Mouse (Mus musculus): ENCODE results near the gene Mrpl49. TPM values are rescaled to one million over a fixed set of nuclear protein-coding genes. Genes with fewer than 3 reads are reported as not detected.
A peak's percentile ranks its signal among the peaks of the same experiment; 100 is the strongest.
"Not testable (repeated sequence)": the region's sequence is repeated elsewhere in the genome, so short reads cannot be mapped to it uniquely, and the experiment has no call there.

The Mrpl49 gene
- polyA plus RNA-seq, 1 experiment, result 25.7 TPM

DNA sequence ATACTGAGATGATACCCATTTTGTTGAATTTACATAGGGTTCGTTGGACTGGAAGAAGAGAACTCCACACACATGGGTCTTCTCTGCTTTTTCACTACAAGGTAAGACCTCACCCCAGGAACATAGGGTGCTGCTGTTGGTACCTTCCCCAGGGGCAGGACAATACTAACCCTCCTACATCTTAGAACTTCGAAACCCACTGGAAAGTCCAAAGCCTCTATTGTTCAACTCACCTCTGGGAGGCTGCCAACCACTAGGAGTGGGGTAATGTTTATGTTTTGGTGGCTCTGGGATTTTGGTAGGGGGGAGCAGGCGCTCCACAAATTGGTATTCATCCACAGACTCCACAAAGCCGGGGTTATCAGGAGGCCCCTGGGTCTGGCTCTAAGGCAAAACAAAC lies 889 bp downstream of the Mrpl49 start:
- Histone ChIP-seq H3K4me3 (ENCODE audit: insufficient read depth, low read length) (peak overlapping the region; percentile 87), H3K4me1 (ENCODE audit: control insufficient read depth, insufficient read depth, low read length) (peaks cover 4% of the 10 kb centered on the region; the same call in 1 of the 2 replicates), H3K27ac (ENCODE audit: insufficient read depth, low read length) (no peak overlapping the region)
- TF ChIP-seq POLR2A (IDR thresholded peaks at IDR 0.05; ENCODE audit: low read depth, low read length), result no peak
- no peak for TF ChIP-seq CTCF (IDR thresholded peaks at IDR 0.05; ENCODE audit: borderline replicate concordance, insufficient read depth, low read length)

DNA sequence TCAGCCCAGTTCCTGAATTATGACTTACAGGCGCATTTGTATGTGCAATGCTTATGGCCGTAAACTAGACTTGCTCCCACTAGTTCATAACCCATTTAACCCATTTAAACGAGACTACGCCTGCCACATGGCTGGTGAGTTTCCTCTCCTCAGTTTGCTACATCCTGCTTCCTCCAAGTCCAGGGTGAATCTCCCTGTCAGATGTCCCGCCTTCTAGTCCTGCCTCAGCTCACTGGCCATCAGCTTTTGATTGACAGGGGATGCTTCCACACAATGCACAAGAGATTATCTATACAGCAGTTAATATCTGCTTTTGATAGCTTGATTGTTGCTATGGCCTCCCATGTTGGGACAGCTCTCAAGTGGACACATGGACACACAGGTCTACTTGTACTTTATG lies 3.3 kb downstream of the Mrpl49 start:
- TF ChIP-seq CTCF (IDR thresholded peaks at IDR 0.05; ENCODE audit: borderline replicate concordance, insufficient read depth, low read length) (no peak), POLR2A (IDR thresholded peaks at IDR 0.05; ENCODE audit: low read depth, low read length) (no peak)
- no peak overlapping the region for H3K27ac ChIP-seq (ENCODE audit: insufficient read depth, low read length)
- H3K4me1 ChIP-seq (ENCODE audit: control insufficient read depth, insufficient read depth, low read length), result peaks cover 4% of the 10 kb centered on the region; the same call in 1 of the 2 replicates
- H3K4me3 ChIP-seq (ENCODE audit: insufficient read depth, low read length), result no peak overlapping the region

DNA sequence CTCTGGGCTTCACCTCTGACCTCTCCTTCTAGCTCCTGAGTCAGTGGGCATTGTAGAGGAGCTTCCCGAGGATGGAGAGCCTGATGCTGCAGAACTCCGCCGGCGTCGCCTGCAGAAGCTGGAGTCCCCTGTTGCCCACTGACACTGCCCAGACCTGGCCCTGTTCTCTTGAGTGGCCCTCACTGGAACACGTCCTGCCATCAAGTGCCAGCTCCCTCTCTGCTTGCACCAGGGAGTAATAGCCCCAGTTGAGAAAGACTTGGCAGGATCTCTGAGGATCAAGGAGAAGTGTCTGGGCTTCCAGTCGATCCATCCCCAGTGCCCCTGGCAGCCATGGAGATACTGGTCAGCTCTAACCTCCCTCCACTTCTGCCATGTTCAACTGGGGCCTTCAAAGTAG lies 5.1 kb downstream of the Mrpl49 start:
- H3K27ac ChIP-seq (ENCODE audit: insufficient read depth, low read length), result no peak overlapping the region
- no peak overlapping the region for H3K4me3 ChIP-seq (ENCODE audit: insufficient read depth, low read length)
- no peaks in the 10 kb centered on the region for H3K4me1 ChIP-seq (ENCODE audit: control insufficient read depth, insufficient read depth, low read length)

DNA sequence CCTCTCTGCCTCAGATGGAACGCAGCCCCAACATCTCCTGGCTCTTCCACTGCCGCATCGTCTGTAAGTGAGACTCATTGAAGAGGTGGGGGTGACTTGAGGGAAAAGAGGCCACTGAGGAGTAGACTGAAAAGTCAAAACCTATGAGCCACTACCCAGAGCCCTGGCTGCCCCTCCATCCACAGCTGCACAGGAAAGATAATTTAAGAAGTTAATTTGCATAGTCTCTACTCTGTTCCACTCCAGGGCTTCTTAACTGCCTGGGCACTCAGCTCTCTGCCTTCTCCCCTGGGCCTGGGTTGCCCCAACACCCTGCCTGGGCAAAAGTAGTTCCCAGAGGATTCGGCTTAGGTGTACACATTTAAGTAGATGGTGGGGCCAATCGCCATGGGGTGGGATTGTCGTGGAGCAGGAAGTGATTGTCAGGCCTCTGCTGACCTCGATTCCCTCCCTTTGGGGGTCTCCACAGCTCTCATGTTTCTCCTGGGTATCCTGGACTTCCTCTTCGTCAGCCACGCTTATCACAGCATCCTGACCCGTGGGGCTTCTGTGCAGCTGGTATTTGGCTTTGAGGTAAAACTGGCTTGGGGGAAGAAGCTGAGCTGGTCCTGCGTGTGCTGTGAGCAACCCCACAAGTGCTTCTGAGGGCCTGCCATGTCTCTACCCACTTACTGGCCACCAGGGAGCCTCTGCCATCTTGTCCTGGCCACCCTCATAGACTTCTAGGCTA lies 8.7 kb downstream of the Mrpl49 start:
- Histone ChIP-seq H3K4me1 (ENCODE audit: control insufficient read depth, insufficient read depth, low read length) (no peaks in the 10 kb centered on the region), H3K4me3 (ENCODE audit: insufficient read depth, low read length) (no peak overlapping the region), H3K27ac (ENCODE audit: insufficient read depth, low read length) (no peak overlapping the region)
- TF ChIP-seq CTCF (IDR thresholded peaks at IDR 0.05; ENCODE audit: borderline replicate concordance, insufficient read depth, low read length) (no peak), POLR2A (IDR thresholded peaks at IDR 0.05; ENCODE audit: low read depth, low read length) (no peak)

More for the DNA sequence above, 5.1 kb downstream of the Mrpl49 start:
- TF ChIP-seq CTCF (IDR thresholded peaks at IDR 0.05; ENCODE audit: borderline replicate concordance, insufficient read depth, low read length) (no peak), POLR2A (IDR thresholded peaks at IDR 0.05; ENCODE audit: low read depth, low read length) (0 out of 2 replicates have a peak, but pooled peaks have one; percentile 1)

DNA sequence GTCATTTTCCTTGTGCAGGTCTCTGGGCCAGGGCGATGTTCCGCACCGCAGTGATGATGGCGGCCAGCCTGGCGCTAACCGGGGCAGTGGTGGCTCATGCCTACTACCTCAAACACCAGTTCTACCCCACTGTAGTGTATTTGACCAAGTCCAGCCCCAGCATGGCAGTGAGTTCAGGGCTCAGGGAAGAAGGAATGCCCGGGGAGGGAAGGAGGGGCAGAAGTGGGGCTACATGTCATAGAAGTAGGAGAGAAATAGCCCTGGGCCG lies 9.8 kb downstream of the Mrpl49 start:
- H3K4me1 ChIP-seq (ENCODE audit: control insufficient read depth, insufficient read depth, low read length), result no peaks in the 10 kb centered on the region
- TF ChIP-seq CTCF (IDR thresholded peaks at IDR 0.05; ENCODE audit: borderline replicate concordance, insufficient read depth, low read length) (no peak), POLR2A (IDR thresholded peaks at IDR 0.05; ENCODE audit: low read depth, low read length) (no peak)
- H3K4me3 ChIP-seq (ENCODE audit: insufficient read depth, low read length), result peak overlapping the region; percentile 63
- H3K27ac ChIP-seq (ENCODE audit: insufficient read depth, low read length), result 0 out of 2 replicates have a peak overlapping the region, but pooled peaks have one; percentile 23

DNA sequence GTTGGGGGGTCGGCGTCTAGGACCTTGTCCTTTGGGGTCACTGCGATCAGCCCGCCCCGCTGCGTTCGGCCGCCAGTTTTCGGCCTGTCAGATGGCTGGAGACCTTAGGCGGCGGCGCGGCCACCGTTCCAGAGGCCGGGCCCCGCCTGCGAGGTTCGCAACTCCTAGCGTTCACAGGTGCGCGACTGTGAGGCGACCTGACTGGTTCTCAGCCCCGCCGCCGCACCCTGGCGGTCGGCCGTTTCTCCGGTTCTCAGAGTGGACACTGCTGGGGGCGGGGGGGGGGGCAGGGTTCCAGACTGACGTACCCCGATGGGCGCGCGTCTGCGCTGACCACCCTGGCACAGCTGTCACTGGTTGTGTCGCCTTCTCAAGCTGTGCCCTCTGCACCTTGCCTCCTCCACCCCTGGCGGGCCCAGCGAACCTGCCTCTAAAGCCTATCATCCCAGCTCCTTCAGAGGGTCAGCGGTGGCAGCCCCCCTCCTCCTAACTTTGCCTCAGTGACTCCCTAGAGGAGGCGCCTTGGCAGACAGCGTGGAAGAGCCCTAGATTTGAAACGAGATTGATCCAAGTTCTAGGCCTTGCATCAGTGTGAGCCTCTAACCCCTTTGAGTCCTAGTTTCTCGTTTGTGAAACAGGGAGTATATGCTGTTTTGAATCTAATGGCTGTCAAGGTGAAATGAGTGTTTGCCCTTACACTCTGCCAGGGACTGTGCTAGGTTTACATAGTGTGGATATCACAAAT lies 10.3 kb downstream of the Mrpl49 start:
- Histone ChIP-seq H3K27ac (ENCODE audit: insufficient read depth, low read length) (peak overlapping the region; percentile 96), H3K4me1 (ENCODE audit: control insufficient read depth, insufficient read depth, low read length) (no peaks in the 10 kb centered on the region), H3K4me3 (ENCODE audit: insufficient read depth, low read length) (peak overlapping the region; percentile 63)
- TF ChIP-seq CTCF (IDR thresholded peaks at IDR 0.05; ENCODE audit: borderline replicate concordance, insufficient read depth, low read length) (no peak), POLR2A (IDR thresholded peaks at IDR 0.05; ENCODE audit: low read depth, low read length) (no peak)

DNA sequence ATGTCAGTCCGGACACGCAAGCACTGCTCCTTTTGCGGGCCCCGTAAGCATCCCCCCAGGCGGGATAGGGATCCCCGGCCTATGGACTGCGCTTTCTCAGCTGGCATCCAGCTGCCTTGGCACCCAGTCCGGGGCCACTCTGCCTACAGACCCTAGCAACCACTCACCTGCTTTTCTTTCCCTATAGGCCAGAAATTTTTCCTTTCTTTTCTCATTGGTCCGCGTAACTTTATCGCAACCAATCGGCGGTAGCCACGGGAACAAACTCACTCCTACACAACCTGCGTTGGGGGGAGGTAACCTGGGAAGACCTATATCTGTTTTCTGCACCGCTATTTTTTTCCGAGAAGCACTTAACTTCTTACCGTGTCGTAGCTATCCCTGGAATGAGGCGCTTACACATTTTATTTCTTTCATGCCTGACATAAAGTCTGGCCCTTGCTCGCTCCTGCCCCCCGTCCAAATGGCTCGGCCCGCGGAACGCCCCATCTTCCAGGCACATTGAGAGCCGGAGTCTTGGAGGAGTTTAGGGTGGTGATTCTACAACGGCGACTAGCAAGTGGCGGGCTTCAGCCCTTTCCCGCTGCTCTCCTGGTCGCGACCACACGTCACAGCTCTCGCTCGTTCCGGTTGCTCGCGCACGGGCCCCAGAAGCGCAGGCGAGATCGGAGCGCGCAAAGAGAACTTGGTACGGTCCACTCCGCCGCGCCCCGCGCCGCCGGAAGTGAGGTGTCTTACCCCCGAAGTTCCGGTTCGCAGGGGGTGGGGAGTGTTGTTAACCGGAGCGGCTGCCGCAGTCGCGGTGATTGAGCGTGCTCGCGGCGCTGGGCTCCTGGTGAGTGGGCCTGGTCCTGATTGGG lies 11.1 kb downstream of the Mrpl49 start, which contains the start of gene Syvn1:
Syvn1 (plus strand) TSS at position 283 of the 860 bp plus-strand sequence.
- Histone ChIP-seq H3K4me3 (ENCODE audit: insufficient read depth, low read length) (peak within 1 kb of the TSS; percentile 63), H3K4me1 (ENCODE audit: control insufficient read depth, insufficient read depth, low read length) (no peaks in the 10 kb centered on the region), H3K27ac (ENCODE audit: insufficient read depth, low read length) (peak within 1 kb of the TSS; percentile 96)
- no peak for TF ChIP-seq CTCF (IDR thresholded peaks at IDR 0.05; ENCODE audit: borderline replicate concordance, insufficient read depth, low read length)
- peak; percentile 74 for TF ChIP-seq POLR2A (IDR thresholded peaks at IDR 0.05; ENCODE audit: low read depth, low read length)

DNA sequence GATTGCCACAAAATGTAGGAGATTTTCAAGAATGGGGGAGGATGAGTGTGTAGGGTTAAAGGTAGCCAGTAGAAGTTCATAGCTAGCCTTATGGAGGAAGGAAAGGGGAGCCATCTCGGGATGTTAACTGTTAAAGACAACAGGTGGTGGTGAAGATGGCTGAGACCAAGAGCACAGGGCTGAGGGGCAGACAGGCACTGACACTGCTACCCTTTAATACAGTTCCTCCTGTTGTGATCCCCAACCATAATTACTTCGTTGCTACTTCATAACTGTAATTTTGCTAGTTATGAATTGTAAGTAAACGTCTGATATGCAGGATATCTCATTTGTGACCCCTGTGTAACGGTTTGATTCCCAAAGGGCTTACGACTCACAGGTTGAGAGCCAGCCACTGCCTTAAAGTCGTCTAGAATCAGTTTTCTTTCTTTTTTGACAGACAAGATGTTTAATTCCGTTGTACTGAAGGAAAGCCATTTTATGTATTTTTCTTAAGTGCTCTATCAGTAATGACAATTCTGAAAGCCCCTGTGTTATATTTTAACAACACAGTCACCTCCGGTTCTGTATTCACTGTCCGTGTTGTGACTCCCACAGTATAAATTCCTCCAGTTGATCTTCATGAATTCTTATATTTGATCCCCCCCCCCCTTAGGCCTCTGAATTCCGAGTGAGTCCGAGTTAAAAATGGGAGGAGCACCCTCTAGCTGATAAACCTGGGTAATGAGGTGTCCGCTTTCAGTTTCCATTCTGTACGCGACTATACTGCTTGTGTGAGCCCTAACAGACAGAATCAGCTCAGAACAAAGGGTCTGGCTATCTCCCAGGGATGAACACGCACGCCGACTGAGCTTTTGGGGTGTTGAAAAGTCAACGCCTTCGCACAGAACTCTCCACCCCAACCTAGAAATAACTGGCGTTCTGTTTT lies 12.0 kb downstream of the Mrpl49 start:
- H3K4me1 ChIP-seq (ENCODE audit: control insufficient read depth, insufficient read depth, low read length), result no peaks in the 10 kb centered on the region
- peak overlapping the region; percentile 86 for H3K27ac ChIP-seq (ENCODE audit: insufficient read depth, low read length)
- TF ChIP-seq POLR2A (IDR thresholded peaks at IDR 0.05; ENCODE audit: low read depth, low read length) (peak; percentile 64), CTCF (IDR thresholded peaks at IDR 0.05; ENCODE audit: borderline replicate concordance, insufficient read depth, low read length) (no peak)
- H3K4me3 ChIP-seq (ENCODE audit: insufficient read depth, low read length), result peak overlapping the region; percentile 61

DNA sequence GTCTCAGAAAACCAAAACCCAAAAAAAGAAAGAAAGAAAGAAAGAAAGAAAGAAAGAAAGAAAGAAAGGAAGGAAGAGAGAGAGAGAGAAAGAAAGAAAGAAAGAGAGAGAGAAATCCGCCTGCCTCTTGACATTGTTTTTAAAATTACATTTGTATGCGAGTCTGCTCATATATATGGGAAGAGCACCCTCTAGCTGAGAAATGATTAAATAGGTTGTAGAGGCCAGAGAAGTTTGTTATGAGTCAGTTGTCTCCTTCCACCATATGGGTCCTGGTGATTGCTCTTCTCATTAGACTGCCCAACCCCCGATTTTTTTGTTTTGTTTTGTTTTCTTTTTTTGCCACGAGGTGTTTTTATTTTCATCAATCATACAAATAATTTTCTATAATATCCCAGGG lies 13.5 kb downstream of the Mrpl49 start:
- not testable (repeated sequence) for H3K27ac ChIP-seq (ENCODE audit: insufficient read depth, low read length); H3K4me3 ChIP-seq (ENCODE audit: insufficient read depth, low read length); H3K4me1 ChIP-seq (ENCODE audit: control insufficient read depth, insufficient read depth, low read length)
